Mouse (Mus musculus): Measurements from ENCODE around the gene Dnhd1. TPM values are rescaled to one million over a fixed set of nuclear protein-coding genes. Genes with fewer than 3 reads are reported as not detected.
"Not testable (repeated sequence)": the region's sequence is repeated elsewhere in the genome, so short reads cannot be mapped to it uniquely, and the experiment has no call there.

Dnhd1 gene
- polyA plus RNA-seq, 1 experiment from 2014 or later: 0.38 TPM

DNA sequence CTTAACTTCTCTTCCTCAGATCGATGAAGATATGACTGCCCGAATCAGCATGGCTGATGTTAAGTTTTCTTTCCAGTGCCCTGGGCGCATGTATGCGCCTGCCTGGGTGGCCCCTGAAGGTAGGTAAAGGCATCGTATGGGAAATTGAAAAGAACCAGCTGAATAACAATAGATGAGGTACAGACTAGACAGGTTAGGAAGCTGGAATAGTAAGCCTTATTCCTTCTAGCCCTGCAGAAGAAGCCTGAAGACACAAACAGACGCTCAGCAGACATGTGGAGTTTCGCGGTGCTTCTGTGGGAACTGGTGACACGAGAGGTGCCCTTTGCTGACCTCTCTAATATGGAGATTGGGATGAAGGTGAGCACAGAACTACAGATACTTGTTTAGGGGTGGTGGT, 91.4 kb downstream of the Dnhd1 start:
- H3K36me3 ChIP-seq (ENCODE audit: control insufficient read depth, insufficient read depth): peaks cover 25% of the 10 kb centered on the region
- WGBS: 86% methylated on average over 9 of the region's 9 CpGs

DNA sequence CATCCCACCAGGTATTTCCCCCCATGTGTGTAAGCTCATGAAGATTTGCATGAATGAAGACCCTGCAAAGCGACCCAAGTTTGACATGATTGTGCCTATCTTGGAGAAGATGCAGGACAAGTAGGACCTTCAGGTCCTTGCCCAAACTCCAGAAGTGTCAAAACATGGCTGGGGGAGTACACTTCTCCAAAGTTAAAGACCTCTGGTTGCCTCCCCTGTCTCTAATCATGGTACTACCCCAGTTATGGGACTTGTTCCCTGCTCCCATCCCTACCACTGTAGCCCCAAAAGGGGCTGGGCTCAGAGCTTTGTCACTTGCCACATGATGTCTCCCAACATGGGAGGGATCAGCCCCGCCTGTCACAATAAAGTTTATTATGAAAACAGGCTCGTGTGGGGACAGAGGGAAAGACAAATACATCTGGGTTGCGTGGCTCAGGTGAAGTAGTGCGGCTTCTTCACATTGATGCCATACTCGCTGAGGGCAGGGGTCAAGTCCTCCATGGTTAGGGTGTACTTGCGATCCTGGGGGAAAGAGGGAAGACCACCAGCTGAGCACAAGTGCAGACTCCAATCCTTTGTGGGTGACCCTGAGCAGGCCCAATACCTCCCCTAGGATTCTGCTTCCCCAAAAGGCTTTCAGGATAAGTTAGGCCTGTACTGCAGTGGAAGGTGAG, 92.0 kb downstream of the Dnhd1 start:
- H3K9ac ChIP-seq (ENCODE audit: low read length); H3K27me3 ChIP-seq (ENCODE audit: control insufficient read depth, insufficient read depth, low read length); H3K4me2 ChIP-seq (ENCODE audit: low read depth, low read length); H3K9me3 ChIP-seq (replicated peaks; ENCODE audit: control insufficient read depth, low read length); ATAC-seq (replicated peaks; ENCODE audit: extremely low read depth, insufficient read depth, low FRiP score); H3K4me3 ChIP-seq (ENCODE audit: low read length); H3K27ac ChIP-seq (ENCODE audit: low read length): not testable (repeated sequence)
- 83% methylated on average over 7 of the region's 7 CpGs for WGBS
- H3K4me1 ChIP-seq (ENCODE audit: control insufficient read depth, insufficient read depth, low read length): peaks cover 25% of the 10 kb centered on the region
- H3K36me3 ChIP-seq (ENCODE audit: control insufficient read depth, insufficient read depth): peaks cover 25% of the 10 kb centered on the region

More for the DNA sequence above, 91.4 kb downstream of the Dnhd1 start:
- ATAC-seq (replicated peaks; ENCODE audit: extremely low read depth, insufficient read depth, low FRiP score): no peak
- no peak overlapping the region for H3K27ac ChIP-seq (ENCODE audit: low read length)
- H3K4me2 ChIP-seq (ENCODE audit: low read depth, low read length): no peak overlapping the region
- H3K9ac ChIP-seq (ENCODE audit: low read length): no peak overlapping the region
- H3K4me3 ChIP-seq (ENCODE audit: low read length): no peak overlapping the region
- no peaks in the 10 kb centered on the region for H3K27me3 ChIP-seq (ENCODE audit: control insufficient read depth, insufficient read depth, low read length)
- peaks cover 27% of the 10 kb centered on the region for H3K4me1 ChIP-seq (ENCODE audit: control insufficient read depth, insufficient read depth, low read length)
- no peaks in the 10 kb centered on the region for H3K9me3 ChIP-seq (replicated peaks; ENCODE audit: control insufficient read depth, low read length)

GRCm38 (mm10) chr7:105743246-105743925, 92.8 kb downstream of the Dnhd1 start:
- ATAC-seq (replicated peaks; ENCODE audit: extremely low read depth, insufficient read depth, low FRiP score): not testable (repeated sequence)
- 32% methylated on average over 20 of the region's 20 CpGs for WGBS

GRCm38 (mm10) chr7:105743926-105744590, 93.4 kb downstream of the Dnhd1 start, which contains the start of gene Taf10:
Gene Taf10 (minus strand): TSS chr7:105744361.
- Histone ChIP-seq H3K4me3 (ENCODE audit: low read length) (peak within 1 kb of the TSS; percentile 90), H3K4me1 (ENCODE audit: control insufficient read depth, insufficient read depth, low read length) (peaks cover 17% of the 10 kb centered on the region), H3K27ac (ENCODE audit: low read length) (peak within 1 kb of the TSS; percentile 87), H3K4me2 (ENCODE audit: low read depth, low read length) (peak within 1 kb of the TSS; percentile 91), H3K9ac (ENCODE audit: low read length) (peak within 1 kb of the TSS; percentile 95), H3K9me3 (replicated peaks; ENCODE audit: control insufficient read depth, low read length) (no peaks in the 10 kb centered on the region), H3K27me3 (ENCODE audit: control insufficient read depth, insufficient read depth, low read length) (no peaks in the 10 kb centered on the region), H3K36me3 (ENCODE audit: control insufficient read depth, insufficient read depth) (peaks cover 25% of the 10 kb centered on the region)
- peak; percentile 97 for ATAC-seq (replicated peaks; ENCODE audit: extremely low read depth, insufficient read depth, low FRiP score)
- WGBS: 1% methylated on average over 67 of the region's 67 CpGs

More at GRCm38 (mm10) chr7:105743246-105743925, 92.8 kb downstream of the Dnhd1 start:
- H3K9me3 ChIP-seq (replicated peaks; ENCODE audit: control insufficient read depth, low read length); H3K27me3 ChIP-seq (ENCODE audit: control insufficient read depth, insufficient read depth, low read length): not testable (repeated sequence)
- H3K36me3 ChIP-seq (ENCODE audit: control insufficient read depth, insufficient read depth): peaks cover 25% of the 10 kb centered on the region
- H3K9ac ChIP-seq (ENCODE audit: low read length): peak overlapping the region; percentile 95
- H3K4me1 ChIP-seq (ENCODE audit: control insufficient read depth, insufficient read depth, low read length): peaks cover 23% of the 10 kb centered on the region
- peak overlapping the region; percentile 87 for H3K27ac ChIP-seq (ENCODE audit: low read length)
- H3K4me2 ChIP-seq (ENCODE audit: low read depth, low read length): peak overlapping the region; percentile 91
- H3K4me3 ChIP-seq (ENCODE audit: low read length): peak overlapping the region; percentile 90

DNA sequence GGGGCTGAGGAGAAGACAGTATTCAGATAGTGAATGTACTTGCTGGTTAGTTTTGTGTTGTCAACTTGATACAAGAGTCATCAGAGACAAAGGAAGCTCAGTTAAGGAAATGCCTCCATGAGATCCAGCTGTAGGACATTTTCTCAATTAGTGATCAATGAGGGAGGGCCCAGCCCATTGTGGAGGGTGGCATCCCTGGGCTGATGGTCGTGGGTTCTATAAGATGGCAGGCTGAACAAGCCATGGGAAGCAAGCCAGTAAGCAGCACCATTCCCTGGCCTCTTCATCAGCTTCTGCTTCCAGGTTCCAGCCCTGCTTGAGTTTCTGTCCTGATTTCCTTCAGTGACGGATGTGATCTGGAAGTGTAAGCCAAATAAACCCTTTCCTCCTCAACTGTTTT, 97.1 kb downstream of the Dnhd1 start:
- peaks cover 20% of the 10 kb centered on the region for H3K4me1 ChIP-seq (ENCODE audit: control insufficient read depth, insufficient read depth, low read length)
- no peak overlapping the region for H3K9ac ChIP-seq (ENCODE audit: low read length)
- no peaks in the 10 kb centered on the region for H3K9me3 ChIP-seq (replicated peaks; ENCODE audit: control insufficient read depth, low read length)
- H3K27ac ChIP-seq (ENCODE audit: low read length): no peak overlapping the region
- no peak overlapping the region for H3K4me3 ChIP-seq (ENCODE audit: low read length)
- 58% methylated on average over 2 of the region's 2 CpGs for WGBS
- no peak overlapping the region for H3K4me2 ChIP-seq (ENCODE audit: low read depth, low read length)
- H3K27me3 ChIP-seq (ENCODE audit: control insufficient read depth, insufficient read depth, low read length): no peaks in the 10 kb centered on the region
- H3K36me3 ChIP-seq (ENCODE audit: control insufficient read depth, insufficient read depth): peaks cover 10% of the 10 kb centered on the region
- no peak for ATAC-seq (replicated peaks; ENCODE audit: extremely low read depth, insufficient read depth, low FRiP score)

GRCm38 (mm10) chr7:105751491-105752433, 101.1 kb downstream of the Dnhd1 start, which contains the start of gene Tpp1:
Gene Tpp1 (minus strand): TSS chr7:105752235.
- peaks cover 4% of the 10 kb centered on the region for H3K36me3 ChIP-seq (ENCODE audit: control insufficient read depth, insufficient read depth)
- H3K4me2 ChIP-seq (ENCODE audit: low read depth, low read length): peak within 1 kb of the TSS; percentile 87
- peak; percentile 93 for ATAC-seq (replicated peaks; ENCODE audit: extremely low read depth, insufficient read depth, low FRiP score)
- peaks cover 8% of the 10 kb centered on the region for H3K4me1 ChIP-seq (ENCODE audit: control insufficient read depth, insufficient read depth, low read length)
- H3K4me3 ChIP-seq (ENCODE audit: low read length): peak within 1 kb of the TSS; percentile 75
- H3K27ac ChIP-seq (ENCODE audit: low read length): peak within 1 kb of the TSS; percentile 36; the same call in 1 of the 2 replicates
- WGBS: 18% methylated on average over 20 of the region's 20 CpGs
- no peaks in the 10 kb centered on the region for H3K27me3 ChIP-seq (ENCODE audit: control insufficient read depth, insufficient read depth, low read length)
- H3K9me3 ChIP-seq (replicated peaks; ENCODE audit: control insufficient read depth, low read length): no peaks in the 10 kb centered on the region
- H3K9ac ChIP-seq (ENCODE audit: low read length): peak within 1 kb of the TSS; percentile 84

- Histone ChIP-seq H3K4me2 (ENCODE audit: low read depth, low read length) (no peak overlapping the region), H3K27me3 (ENCODE audit: control insufficient read depth, insufficient read depth, low read length) (no peaks in the 10 kb centered on the region), H3K9ac (ENCODE audit: low read length) (no peak overlapping the region), H3K9me3 (replicated peaks; ENCODE audit: control insufficient read depth, low read length) (no peaks in the 10 kb centered on the region), H3K27ac (ENCODE audit: low read length) (no peak overlapping the region), H3K4me1 (ENCODE audit: control insufficient read depth, insufficient read depth, low read length) (peaks cover 8% of the 10 kb centered on the region), H3K36me3 (ENCODE audit: control insufficient read depth, insufficient read depth) (peaks cover 3% of the 10 kb centered on the region), H3K4me3 (ENCODE audit: low read length) (no peak overlapping the region)
- no peak for ATAC-seq (replicated peaks; ENCODE audit: extremely low read depth, insufficient read depth, low FRiP score)
- 80% methylated on average over 2 of the region's 2 CpGs for WGBS
These were observed 102.1 kb downstream of the Dnhd1 start for GRCm38 (mm10) chr7:105752716-105753115.

DNA sequence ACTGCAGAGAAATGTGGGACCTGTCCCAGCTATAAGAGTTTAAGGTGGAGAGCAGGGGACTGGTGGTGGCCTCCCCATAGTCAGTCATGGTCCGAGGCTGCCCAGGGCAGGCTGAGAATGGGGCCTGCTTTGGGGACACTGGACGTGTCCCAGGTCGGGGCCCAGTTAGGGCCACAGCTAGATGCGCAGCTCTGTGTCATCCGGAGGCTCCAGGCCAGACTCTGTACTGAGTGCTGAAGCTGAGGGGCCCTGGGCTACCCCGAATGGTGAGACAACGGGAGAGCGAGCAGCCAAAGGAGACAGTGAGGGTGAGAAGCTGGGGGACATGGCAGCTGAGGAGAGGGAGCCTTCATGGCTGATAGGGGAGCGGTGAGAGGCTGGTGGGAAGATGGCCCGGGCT, 102.7 kb downstream of the Dnhd1 start:
- WGBS: 86% methylated on average over 10 of the region's 10 CpGs
- no peak overlapping the region for H3K27ac ChIP-seq (ENCODE audit: low read length)
- peaks cover 8% of the 10 kb centered on the region for H3K4me1 ChIP-seq (ENCODE audit: control insufficient read depth, insufficient read depth, low read length)
- H3K36me3 ChIP-seq (ENCODE audit: control insufficient read depth, insufficient read depth): peaks cover 3% of the 10 kb centered on the region
- H3K4me3 ChIP-seq (ENCODE audit: low read length): no peak overlapping the region
- no peaks in the 10 kb centered on the region for H3K9me3 ChIP-seq (replicated peaks; ENCODE audit: control insufficient read depth, low read length)
- H3K9ac ChIP-seq (ENCODE audit: low read length): no peak overlapping the region
- no peaks in the 10 kb centered on the region for H3K27me3 ChIP-seq (ENCODE audit: control insufficient read depth, insufficient read depth, low read length)
- ATAC-seq (replicated peaks; ENCODE audit: extremely low read depth, insufficient read depth, low FRiP score): no peak
- no peak overlapping the region for H3K4me2 ChIP-seq (ENCODE audit: low read depth, low read length)
